Mouse (Mus musculus): ENCODE data around the gene Anxa3. TPM values are rescaled to one million over a fixed set of nuclear protein-coding genes. Genes with fewer than 3 reads are reported as not detected.

Anxa3 gene
- polyA plus RNA-seq, 1 experiment from 2014 or later: 34.1 TPM

DNA sequence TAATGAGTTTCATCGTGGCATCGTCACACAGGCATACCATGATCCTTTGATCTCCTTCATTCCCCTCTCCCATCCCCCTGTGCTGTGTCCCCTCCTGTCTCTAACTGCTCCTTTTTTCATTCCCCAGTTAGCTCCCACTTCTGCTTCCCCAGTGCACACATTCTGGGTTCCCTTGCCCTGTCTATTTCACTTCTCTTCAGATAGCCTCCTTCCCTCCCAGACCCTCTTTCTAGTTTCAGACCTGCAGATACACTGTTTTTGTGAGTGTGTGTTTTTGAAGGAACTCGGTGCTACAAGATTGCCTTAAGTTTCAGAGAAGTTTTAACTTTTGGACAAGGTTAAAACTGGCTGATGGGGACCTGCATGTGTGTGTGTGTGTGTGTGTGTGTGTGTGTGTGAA is 88.5 kb downstream of the Anxa3 start:
- Histone ChIP-seq H3K4me1 (no peaks in the 10 kb centered on the region), H3K27ac (no peak overlapping the region), H3K27me3 (no peaks in the 10 kb centered on the region), H3K36me3 (no peaks in the 10 kb centered on the region), H3K4me3 (no peak overlapping the region), H3K9me3 (0 out of 2 replicates have a peak, but pooled peaks cover 3% of the 10 kb centered on the region), H3K9ac (no peak overlapping the region), H3K4me2 (replicated peaks) (no peak overlapping the region)
- 72% methylated on average over 3 of the region's 3 CpGs for WGBS
- no peak for ATAC-seq (ENCODE audit: insufficient number of reproducible peaks, insufficient read depth, low FRiP score, low TSS enrichment)

DNA sequence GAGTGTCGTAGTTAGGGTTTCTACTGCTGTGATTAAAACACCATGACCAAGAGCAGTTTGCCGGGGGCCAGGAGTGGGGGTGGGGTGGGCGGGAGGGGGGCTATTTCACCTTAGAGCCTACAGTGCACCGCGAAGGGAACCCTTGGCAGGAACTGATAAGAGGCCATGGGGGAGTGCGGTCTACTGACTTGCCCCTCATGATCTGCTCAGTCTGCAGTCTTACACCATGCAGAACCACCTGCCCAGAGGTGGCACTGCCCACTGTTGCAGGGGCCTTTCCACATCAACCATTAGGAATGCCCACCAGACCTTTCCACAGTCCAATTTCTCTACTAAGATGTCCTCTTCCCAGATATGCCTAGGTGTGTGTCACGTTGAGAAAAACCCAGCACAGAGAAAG is 92.1 kb downstream of the Anxa3 start:
- 80% methylated on average over 7 of the region's 7 CpGs for WGBS
- H3K27ac ChIP-seq: no peak overlapping the region
- H3K27me3 ChIP-seq: no peaks in the 10 kb centered on the region
- no peaks in the 10 kb centered on the region for H3K36me3 ChIP-seq
- H3K9ac ChIP-seq: no peak overlapping the region
- no peaks in the 10 kb centered on the region for H3K4me1 ChIP-seq
- H3K9me3 ChIP-seq: no peaks in the 10 kb centered on the region
- no peak for ATAC-seq (ENCODE audit: insufficient number of reproducible peaks, insufficient read depth, low FRiP score, low TSS enrichment)
- no peak overlapping the region for H3K4me2 ChIP-seq (replicated peaks)
- no peak overlapping the region for H3K4me3 ChIP-seq

DNA sequence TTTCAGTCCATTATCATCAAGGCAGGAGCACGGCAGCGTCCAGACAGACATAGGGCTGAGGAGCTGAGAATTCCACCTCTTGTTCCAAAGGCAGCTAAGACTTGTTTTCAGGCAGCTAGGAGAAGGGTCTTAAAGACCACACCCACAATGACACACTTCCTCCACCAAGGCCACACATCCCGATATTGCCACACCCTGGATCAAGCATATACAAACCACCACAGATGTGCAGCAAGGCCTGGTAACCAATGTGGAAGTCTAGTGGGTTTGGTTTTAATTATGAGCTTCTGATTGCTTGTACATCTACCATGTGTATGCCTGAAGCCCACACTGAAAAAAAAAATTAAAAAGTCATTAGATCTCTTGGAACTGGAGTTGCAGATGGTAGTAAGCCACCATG is 95.3 kb downstream of the Anxa3 start:
- H3K36me3 ChIP-seq: no peaks in the 10 kb centered on the region
- H3K4me3 ChIP-seq: no peak overlapping the region
- no peak overlapping the region for H3K9ac ChIP-seq
- no peaks in the 10 kb centered on the region for H3K9me3 ChIP-seq
- H3K27ac ChIP-seq: no peak overlapping the region
- no peaks in the 10 kb centered on the region for H3K27me3 ChIP-seq
- WGBS: 87% methylated on average over 3 of the region's 3 CpGs
- H3K4me2 ChIP-seq (replicated peaks): no peak overlapping the region
- H3K4me1 ChIP-seq: no peaks in the 10 kb centered on the region
- ATAC-seq (ENCODE audit: insufficient number of reproducible peaks, insufficient read depth, low FRiP score, low TSS enrichment): no peak

DNA sequence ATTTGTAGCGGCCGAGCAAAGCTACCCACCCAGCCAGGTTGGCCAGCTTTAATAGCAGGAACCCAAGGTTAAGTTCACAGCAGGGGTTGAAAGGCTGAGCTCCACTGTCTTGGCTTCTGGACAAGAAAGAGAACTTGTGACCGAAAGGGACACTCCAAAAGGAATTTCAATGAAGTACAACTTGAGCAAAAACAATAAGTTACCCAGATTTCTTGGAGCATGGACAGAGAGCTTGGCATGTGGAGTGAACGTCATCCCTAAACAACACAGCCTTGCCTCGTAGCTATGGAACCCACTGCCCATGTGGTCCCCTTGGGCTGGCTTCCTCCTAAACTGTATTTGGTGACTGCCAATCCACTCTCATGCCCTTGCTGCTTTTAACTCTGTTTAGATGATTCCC is 97.2 kb downstream of the Anxa3 start:
- no peaks in the 10 kb centered on the region for H3K4me1 ChIP-seq
- no peak overlapping the region for H3K9ac ChIP-seq
- WGBS: 84% methylated on average over 5 of the region's 5 CpGs
- no peaks in the 10 kb centered on the region for H3K27me3 ChIP-seq
- H3K9me3 ChIP-seq: no peaks in the 10 kb centered on the region
- no peak overlapping the region for H3K27ac ChIP-seq
- H3K36me3 ChIP-seq: no peaks in the 10 kb centered on the region
- H3K4me2 ChIP-seq (replicated peaks): no peak overlapping the region
- H3K4me3 ChIP-seq: no peak overlapping the region
- ATAC-seq (ENCODE audit: insufficient number of reproducible peaks, insufficient read depth, low FRiP score, low TSS enrichment): no peak

Other genes starting within 250 kb of the Anxa3 start
- gene Bmp2k, start 204.3 kb downstream of the Anxa3 start, polyA plus RNA-seq (2016; fragmentation: Nextera tagmentation; extraction: Ambion mirVana): 9.9 and 11.4 TPM in 2 replicates